Mouse (Mus musculus) left cerebral cortex, postnatal 14 days (tissue): ENCODE results near the gene Zfp174. TPM values are rescaled to one million over a fixed set of nuclear protein-coding genes. Genes with fewer than 3 reads are reported as not detected.
A peak's percentile ranks its signal among the peaks of the same experiment; 100 is the strongest.
"Not testable (repeated sequence)": the region's sequence is repeated elsewhere in the genome, so short reads cannot be mapped to it uniquely, and the experiment has no call there.

Experiments used
- DNase-seq, 2 experiments: peaks; one replicate each; pipeline ENCODE4 v3.0.0; 2021 to 2022; ENCODE audit warnings: low spot score in 2 of 2, mixed read lengths in 1 of 2
- intact Hi-C: fragments of 180-260 bp; cut with DNase I; formaldehyde crosslinking; loops from one replicate; pipeline ENCODE4 v1.15.1; 2025
- long read RNA-seq, 2 experiments: library from polyadenylated mRNA; stranded (forward); transcript quantifications; one replicate each; pipeline ENCODE4 v2.0.0; 2021
- total RNA-seq, 2 experiments: library from RNA; stranded (reverse); gene quantifications; 2 replicates each; pipeline ENCODE4 v1.2.3; 2021

Gene Zfp174
- total RNA-seq = 1 to 10 TPM; 4.8 to 4.9 TPM
- long read RNA-seq, experiment 1, full-length matches to known transcripts = 3 of 3 reads
- long read RNA-seq, experiment 1, partial matches to known transcripts = 0 of 3 reads
- long read RNA-seq, experiment 1, other reads (novel, unspliced or antisense) = 0 of 3 reads
- long read RNA-seq, experiment 2, full-length matches to known transcripts = 3 of 4 reads
- long read RNA-seq, experiment 2, partial matches to known transcripts = 1 of 4 reads
- long read RNA-seq, experiment 2, other reads (novel, unspliced or antisense) = 0 of 4 reads

DNA sequence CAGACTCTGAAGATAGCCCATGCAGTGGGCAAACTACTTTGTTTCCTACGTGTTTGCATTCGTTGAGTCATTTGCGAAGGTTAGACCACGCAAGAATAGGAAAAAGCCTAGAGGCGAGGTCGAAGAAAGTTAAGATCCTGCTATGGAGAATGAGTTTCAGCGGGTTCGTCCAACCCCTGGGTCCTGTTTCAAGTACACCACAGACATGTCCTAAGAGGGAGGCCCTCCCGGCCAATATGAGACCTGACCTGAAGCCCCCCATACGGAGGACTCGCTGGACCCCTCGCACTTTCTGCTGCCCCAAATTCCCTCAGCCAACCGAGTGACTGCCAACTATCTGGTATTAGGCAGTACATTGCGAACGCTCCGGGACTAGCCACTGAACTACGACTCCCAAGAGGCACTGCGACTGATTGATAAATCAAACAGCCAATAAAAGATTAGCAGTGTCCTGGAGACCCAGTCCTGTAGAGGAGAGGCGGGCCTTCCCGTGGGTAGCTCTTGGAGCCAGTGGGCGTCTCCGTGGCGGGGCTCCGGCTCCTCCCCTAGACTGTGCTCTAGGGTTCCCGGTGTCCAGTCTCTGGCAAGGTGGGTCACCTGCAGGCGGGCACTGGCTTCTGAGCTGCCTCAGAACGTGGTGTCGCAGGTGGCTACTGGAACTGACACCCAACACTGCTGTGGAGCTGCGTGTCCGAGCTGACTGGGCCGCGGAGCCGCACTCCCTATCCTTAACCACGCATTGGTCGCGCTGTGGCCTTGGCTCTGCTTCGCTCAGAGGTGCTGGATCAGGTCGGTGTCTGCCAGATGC lies at the start of gene Zfp174:
TSS of gene Zfp174 (plus strand) at position 558 of the 808 bp plus-strand sequence.
- peak; percentile 94 to 99 for DNase-seq
- intact Hi-C loops = no loop called here

DNA sequence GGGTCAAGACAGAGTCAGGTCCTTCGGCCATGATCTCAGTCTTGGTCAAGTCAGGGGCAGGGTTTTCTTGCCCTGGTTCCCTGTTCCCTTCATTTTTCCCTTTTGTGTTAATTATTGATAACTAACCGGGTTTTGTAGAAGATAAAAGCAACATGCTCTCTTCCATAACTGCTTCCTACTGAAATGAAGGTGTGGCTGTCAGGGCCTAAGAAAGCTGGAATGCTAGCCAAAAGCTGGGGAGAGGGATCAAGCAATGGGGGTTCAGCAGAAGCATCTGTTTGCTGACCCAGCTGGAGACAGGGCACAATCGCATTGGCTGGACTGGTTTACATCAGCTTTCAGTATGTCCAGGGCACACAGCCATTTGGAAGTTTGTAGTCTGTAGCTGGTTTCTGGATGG lies 38.9 kb upstream of the Zfp174 start:
- intact Hi-C loops = no loop called here
- no peak for DNase-seq

DNA sequence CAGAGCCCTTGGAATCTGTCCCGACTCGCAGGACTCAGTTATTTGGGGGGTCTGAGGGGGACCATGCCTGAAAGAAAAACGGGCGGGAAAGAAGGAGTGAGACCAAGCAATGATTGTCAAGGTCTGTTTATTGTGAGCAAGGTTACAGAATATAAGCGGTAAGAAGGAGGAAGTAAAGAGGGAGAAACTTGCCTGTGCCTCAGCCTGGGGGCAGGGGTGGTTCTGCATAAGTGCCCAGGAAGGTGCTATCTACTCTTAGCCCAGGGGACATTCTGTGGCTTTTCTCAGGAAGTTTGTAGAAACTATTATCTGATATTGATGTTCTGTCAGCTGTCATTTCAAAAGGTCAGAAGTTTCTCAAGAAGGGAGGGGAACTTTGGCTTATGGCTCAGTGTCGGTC lies 32.4 kb upstream of the Zfp174 start:
- intact Hi-C loops, DNase-seq: not testable (repeated sequence)

DNA sequence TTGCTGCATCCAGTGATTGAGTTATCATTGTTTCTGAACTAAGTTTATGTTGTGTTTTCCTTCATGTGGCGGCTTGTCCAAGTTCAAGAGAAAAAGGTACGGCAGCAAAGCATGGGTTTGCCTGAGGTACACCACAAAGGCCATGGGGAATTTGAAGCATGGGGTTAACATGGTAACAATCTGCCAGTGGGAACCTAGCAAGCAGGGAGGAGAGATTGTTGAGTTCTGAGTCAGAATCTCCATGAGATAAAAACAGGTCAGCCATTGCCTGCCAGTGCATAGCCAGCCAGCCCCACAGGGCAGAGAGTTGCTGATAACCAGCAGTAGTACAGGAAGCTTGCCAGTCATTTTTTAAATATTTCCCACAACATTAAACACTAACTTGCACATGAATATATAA lies 26.9 kb upstream of the Zfp174 start:
- intact Hi-C loops = no loop called here
- no peak for DNase-seq

DNA sequence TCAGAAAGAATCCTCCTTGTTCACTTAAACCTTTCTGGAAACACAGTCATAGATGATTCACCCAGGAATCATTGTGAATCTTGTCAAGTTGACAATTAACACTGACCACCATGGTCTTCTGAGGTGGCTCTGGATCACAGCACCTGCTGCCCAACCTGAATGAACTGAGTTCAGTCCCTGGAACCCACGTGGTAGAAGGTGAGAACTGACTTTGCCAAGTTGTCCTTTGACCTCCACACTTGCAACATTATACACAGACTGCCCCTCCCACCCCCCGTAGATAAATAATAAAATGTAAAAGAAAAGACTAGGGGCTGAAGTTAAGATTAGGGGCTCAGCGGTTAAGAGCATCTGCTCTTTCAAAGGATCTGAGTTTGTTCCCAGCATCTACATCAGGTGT lies 19.0 kb upstream of the Zfp174 start:
- DNase-seq = no peak
- intact Hi-C loops = no loop called here

DNA sequence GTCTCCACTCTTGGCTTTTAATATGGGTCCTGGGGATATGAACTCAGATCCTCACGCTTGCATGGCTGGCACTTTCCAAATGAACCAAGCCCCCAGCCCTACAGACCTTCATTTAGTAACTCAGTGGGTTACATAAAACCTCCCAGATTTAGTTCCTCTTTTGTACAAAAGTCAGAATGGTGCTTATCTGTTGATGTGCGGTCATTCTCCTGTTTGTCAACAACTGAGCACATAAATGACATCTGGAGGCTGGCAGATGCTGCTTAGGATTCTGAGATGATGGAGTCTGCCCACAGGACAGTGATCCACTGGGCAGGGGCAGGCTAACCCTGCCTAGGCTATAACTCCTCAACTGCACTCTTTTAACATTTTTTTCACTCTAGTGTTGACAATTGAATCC lies 17.3 kb upstream of the Zfp174 start:
- DNase-seq = no peak
- intact Hi-C loops = no loop called here

DNA sequence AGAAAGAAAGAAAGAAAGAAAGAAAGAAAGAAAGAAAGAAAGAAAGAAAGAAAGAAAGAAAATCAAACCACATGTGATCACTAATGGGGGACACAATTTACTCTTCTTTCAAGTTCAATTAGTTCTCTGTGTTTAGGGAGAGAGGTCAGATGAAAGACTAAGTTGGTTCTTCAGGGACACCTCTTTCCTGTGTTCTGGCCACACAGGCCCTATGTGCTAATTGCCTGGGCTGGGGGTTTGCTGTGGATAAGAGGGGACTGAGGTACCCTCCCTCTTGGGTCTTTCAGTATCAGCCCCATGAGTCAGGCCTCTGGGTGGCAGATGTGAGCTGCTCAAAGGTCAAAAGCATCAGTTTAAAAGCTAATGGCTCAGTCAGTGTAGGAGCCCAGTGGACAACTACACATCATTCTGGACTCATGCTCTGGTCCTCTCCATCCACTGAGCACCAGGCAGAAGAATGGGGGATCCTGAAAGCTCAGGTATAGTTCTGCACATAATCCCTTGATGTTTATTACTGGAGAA lies 16.4 kb upstream of the Zfp174 start, which contains the start of gene Olfr15:
TSS of gene Olfr15 (plus strand) at position 291 of the 522 bp plus-strand sequence.
- DNase-seq = no peak
- intact Hi-C loops = no loop called here

DNA sequence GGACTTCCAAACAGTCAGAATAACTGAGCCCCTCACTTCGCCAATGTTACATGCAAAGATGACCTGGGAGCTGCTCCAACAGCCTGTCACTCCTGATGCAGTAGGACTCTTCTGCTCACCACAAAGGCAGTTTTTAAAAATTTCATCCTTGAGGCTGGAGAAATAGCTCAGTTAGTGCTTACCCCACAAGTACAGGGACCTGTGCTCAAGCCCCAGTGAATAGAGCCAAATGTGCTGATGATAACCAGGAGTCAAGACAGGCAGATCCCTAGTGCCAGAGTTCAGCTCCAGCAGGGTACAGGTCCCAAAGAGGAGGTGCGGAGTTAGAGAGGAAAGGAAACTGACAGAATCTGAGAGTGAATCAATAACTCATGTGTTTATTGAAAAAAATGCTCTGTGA lies 11.6 kb upstream of the Zfp174 start:
- no peak for DNase-seq
- intact Hi-C loops = no loop called here

DNA sequence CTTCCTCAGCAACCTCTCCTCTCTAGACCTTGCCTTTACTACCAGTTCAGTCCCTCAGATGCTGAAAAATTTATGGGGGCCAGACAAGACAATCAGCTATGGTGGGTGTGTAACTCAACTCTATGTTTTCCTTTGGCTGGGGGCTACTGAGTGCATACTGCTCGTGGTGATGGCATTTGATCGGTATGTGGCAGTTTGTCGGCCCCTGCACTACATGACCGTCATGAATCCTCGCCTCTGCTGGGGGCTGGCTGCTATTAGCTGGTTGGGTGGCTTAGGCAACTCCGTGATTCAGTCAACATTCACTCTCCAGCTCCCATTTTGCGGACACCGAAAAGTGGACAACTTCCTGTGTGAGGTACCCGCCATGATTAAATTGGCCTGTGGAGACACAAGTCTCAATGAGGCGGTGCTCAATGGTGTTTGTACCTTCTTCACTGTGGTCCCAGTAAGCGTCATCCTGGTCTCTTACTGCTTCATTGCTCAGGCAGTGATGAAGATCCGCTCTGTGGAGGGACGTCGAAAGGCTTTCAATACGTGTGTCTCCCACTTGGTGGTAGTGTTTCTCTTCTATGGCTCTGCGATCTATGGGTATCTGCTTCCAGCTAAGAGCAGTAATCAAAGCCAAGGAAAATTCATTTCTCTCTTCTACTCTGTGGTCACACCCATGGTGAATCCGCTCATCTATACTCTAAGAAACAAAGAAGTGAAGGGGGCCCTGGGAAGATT lies 7.7 kb upstream of the Zfp174 start:
- peak; percentile 45 to 48 for DNase-seq
- intact Hi-C loops = no loop called here

DNA sequence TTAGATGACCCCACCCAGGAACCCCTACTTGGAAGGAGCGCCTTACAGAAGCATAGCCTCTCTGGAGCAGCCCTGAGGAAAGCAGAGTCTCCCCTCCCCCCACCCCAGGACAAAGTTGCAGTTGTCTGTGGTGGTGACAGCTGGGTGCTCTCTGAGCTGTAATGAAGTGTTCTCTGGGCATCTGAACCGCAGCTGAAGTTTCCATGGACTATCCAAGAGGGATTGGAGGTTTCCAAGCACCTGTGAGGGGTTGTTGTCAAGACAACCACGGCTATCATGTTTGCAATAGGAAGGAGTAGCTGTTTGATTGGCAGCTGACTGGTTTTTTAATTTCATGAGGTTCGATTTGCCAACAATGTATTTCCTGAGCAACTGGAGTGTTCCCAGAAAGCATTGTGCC lies 4.1 kb upstream of the Zfp174 start:
- DNase-seq = no peak
- intact Hi-C loops = no loop called here

DNA sequence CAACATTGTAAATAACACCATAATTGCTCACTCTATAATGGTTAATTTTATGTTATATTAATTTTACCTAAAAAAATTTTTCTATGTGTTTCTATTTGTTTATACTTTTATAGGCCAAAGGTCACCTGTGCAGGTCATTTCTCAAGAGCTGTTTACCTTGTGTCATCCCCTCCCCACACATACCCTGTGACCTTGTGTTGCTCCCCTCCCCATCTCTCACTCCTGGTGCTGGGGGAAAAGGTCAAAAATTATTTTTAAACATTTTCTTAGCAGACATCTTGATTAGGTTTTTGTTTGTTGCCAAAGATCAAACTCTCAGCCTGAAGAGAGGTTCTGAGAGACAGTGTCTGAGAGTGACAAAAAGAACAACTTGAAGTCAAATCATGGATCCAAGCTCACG lies 3.3 kb upstream of the Zfp174 start:
- intact Hi-C loops = no loop called here
- DNase-seq = no peak

DNA sequence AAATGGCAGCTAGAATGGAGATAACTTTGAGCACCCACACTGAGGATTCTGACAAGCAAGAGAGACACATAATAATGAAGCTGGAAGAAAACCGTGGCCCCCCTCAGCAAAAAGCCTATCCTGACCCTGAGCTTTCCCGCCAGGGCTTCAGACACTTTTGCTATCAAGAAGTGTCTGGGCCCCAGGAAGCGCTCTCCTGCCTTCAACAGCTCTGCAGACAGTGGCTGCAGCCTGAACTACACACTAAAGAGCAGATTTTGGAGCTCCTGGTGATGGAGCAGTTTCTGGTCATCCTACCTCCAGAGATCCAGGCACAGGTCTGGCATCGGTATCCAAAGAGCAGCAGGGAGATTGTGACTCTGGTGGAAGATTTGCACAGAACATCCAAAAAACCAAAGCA lies 803 bp downstream of the Zfp174 start:
- intact Hi-C loops = no loop called here

DNA sequence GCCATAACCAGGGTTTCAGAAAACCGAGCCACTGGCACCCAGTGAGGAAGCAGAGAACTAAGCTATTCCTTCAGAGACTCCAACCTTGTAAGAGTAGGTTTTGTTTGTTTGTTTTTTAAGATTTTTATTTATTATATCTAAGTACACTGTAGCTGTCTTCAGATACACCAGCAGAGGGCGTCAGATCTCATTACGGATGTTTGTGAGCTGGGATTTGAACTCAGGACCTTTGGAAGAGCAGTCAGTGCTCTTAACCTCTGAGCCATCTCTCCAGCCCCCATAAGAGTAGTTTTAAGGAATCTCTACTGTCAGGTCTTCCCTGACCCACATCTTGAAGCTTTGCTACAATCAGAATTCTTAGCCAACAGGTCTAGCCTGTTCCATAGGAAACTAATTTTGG lies 1.3 kb downstream of the Zfp174 start:
- DNase-seq = no peak
- intact Hi-C loops = no loop called here

More for the DNA sequence above, 803 bp downstream of the Zfp174 start:
- no peak for DNase-seq

DNA sequence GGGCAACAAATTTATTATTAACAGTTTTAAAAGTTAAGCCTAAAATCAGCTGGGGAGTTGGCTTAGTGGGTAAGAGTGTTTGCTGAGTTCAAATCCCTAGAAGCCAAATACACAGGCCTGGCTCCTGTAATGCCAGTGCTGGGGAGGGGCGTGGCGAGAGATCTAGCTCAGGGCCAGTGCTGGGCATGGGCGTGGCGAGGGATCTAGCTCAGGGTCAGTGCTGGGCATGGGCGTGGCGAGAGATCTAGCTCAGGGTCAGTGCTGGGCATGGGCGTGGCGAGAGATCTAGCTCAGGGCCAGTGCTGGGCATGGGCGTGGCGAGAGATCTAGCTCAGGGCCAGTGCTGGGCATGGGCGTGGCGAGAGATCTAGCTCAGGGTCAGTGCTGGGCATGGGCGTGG lies 4.2 kb downstream of the Zfp174 start:
- intact Hi-C loops, DNase-seq: not testable (repeated sequence)

DNA sequence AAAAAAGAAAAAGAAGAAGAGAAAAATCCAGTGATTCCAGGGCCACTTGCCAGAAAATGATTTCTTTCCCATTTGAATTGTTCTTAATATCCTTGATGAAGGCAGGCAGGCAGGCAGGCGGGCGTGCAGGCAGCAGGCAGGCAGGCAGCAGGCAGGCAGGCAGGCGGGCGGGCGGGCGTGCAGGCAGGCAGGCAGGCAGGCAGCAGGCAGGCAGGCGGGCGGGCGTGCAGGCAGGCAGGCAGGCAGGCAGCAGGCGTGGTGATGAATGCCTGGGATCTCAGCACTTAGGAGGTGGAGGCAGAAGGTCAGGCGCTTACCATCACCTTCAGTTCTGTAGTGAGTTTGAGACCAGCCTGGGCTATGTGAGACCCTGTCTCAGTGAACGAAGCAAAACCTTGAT lies 5.5 kb downstream of the Zfp174 start:
- intact Hi-C loops = no loop called here
- no peak for DNase-seq

DNA sequence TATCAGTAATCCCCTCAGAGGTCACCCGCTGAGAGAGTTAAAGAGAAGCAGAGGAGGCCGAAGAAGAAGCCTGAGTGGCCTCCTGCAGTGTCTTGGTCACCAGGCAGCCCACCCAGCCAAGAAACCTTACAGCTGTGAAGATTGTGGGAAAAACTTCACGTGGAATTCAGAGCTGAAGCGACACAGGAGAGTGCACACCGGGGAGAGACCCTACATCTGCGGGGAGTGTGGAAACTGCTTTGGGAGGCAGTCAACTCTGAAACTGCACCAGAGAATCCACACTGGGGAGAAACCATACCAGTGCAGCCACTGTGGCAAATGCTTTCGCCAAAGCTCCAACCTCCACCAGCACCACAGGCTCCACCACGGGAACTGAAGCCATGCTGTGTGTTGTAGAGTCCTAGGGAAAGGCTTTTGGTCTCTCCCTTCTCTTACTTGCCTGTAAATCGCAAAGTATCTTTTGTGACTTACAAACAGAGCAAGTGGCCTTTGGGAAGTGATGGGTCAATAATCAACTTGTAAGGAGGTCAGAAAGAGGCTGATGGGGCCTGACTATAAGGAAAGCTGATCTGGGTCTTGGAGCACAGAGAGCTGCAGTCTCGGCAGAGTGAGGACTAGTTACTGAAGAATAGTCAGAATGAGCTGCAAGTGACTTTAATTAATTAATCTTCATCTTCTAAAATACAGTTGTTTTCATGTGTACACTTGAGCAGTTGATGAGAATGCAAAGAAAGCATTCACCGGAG lies 7.5 kb downstream of the Zfp174 start:
- DNase-seq = no peak
- intact Hi-C loops = no loop called here

DNA sequence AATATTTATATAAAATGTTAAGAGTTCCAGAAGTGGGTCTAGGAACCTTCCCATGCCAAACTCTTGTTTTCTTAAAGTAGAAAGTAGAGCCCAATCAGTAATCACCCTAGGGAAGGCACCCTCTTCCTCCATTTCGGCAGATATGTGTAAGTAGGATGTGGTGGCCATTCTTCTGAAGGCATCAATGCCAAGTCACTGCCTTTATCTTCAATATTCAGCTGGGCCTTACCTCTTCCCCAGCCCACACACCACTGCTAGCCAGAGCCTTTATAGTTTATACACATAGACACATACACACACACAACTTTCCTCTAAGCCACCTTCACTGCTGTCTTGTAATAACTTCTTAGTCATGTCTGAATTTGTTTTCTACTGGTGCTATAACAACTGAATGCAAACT lies 8.7 kb downstream of the Zfp174 start:
- intact Hi-C loops = no loop called here
- no peak for DNase-seq

DNA sequence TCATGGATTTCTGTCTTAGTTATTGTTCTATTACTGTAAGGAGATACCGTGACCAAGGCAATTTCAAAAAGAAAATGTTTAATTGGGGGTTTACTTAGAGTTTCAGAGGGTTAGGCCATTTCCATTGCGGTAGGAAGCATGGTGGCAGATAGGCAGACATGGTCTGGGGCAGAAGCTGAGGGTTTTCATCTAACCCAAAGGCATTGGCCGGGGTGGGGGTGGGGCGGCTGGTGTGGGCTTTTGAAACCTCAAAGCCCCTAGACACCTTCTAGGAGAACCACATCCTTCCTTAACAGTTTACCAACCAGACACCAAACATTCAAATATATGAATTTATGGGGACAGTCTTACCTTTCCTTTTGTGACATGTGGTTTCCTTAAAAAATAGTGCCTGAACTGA lies 12.2 kb downstream of the Zfp174 start:
- DNase-seq = no peak
- intact Hi-C loops = no loop called here

DNA sequence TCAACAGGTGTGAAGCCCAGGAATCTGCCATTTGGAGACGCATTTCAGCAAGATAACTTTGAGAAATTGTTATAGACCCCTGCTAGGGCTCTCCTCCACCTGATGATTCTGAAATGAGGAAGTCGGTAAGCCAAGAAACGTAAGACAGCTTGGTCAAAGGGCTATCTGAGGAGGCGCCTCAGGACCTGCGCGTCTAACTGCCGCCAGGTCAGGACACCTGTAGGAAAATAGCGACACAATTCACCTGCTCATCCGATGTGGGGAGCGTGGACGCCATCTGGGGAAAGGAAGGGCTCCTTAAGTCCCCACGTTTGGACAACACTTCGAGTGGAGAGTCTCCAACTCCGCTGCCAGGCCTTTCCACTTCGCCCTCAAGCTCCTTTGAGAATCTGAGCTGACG lies 24.7 kb downstream of the Zfp174 start:
- intact Hi-C loops = no loop called here
- no peak for DNase-seq
